Mouse (Mus musculus) ES-Bruce4 (cell line): ENCODE measurements around the gene Olfr465-ps1.

Source experiments
- CTCF ChIP-seq: IDR thresholded peaks from one replicate; pipeline ENCODE4 v1.8.1; 2011; ENCODE audit warnings: low read depth, low read length
- POLR2A ChIP-seq: IDR thresholded peaks from one replicate; pipeline ENCODE4 v1.8.1; 2011; ENCODE audit warnings: low read length; ENCODE audit not compliant: insufficient read depth

GRCm38 (mm10) chr13:65174102-65174501 is 36.2 kb downstream of the Olfr465-ps1 start:
- TF ChIP-seq CTCF, result no peak
- TF ChIP-seq POLR2A, result no peak
